23 mouse cellular contexts compared by ENCODE assay signal in genomic region chr12:100322225-100322624, GRCm38 (mm10).
DNase-seq lines count a peak whose midpoint lies in the region; ATAC-seq and TF ChIP-seq lines count a peak whose summit lies in the region.
"Had no signal": no experiment of that assay in that cellular context is flagged by ENCODE, and none has a peak within 500 bp of the region (broad histone marks: within the 10 kb centered on the region; RNA-seq: fewer than 3 reads in every experiment).

No protein-coding gene starts in this region.

- no peaks in the 10 kb centered on the region for H3K9me3 ChIP-seq in forebrain, embryonic 13.5 days (replicated peaks)
- no peaks in the 10 kb centered on the region for H3K9me3 ChIP-seq in forebrain, postnatal 0 days (ENCODE audit: low read length)
- no peaks in the 10 kb centered on the region for H3K9me3 ChIP-seq in heart, embryonic 10.5 days
- H3K9me3 ChIP-seq: G1E; hindbrain, embryonic 10.5 days; neural tube, embryonic 12.5 days had no signal

- H3K27ac ChIP-seq in forebrain, embryonic 13.5 days, result peak overlapping the region; percentile 25; the same call in 1 of the 2 replicates
- no peak overlapping the region for H3K27ac ChIP-seq in forebrain, postnatal 0 days (ENCODE audit: low read depth, low read length)
- no peak overlapping the region for H3K27ac ChIP-seq in heart, embryonic 10.5 days
- H3K27ac ChIP-seq in left cerebral cortex, adult 2 months, result peak overlapping the region; percentile 18; the same call in 1 of the 2 replicates
- H3K27ac ChIP-seq: liver, embryonic 14.5 days; neural tube, embryonic 12.5 days had no signal

- no peak for ATAC-seq in forebrain, embryonic 13.5 days
- ATAC-seq in forebrain, postnatal 0 days, result no peak
- ATAC-seq: intestine, postnatal 0 days had no signal

- no peaks in the 10 kb centered on the region for H3K27me3 ChIP-seq in forebrain, embryonic 13.5 days
- H3K27me3 ChIP-seq in forebrain, postnatal 0 days (ENCODE audit: insufficient read depth, low read length), result no peaks in the 10 kb centered on the region
- H3K27me3 ChIP-seq in heart, embryonic 10.5 days (ENCODE audit: insufficient read depth, poor library complexity, severe bottlenecking), result no peaks in the 10 kb centered on the region
- H3K27me3 ChIP-seq: neural tube, embryonic 12.5 days had no signal

- peaks cover 22% of the 10 kb centered on the region; the same call in 1 of the 2 replicates for H3K36me3 ChIP-seq in forebrain, embryonic 13.5 days (ENCODE audit: poor library complexity, severe bottlenecking)
- H3K36me3 ChIP-seq in forebrain, postnatal 0 days (ENCODE audit: insufficient read depth), result peaks cover 14% of the 10 kb centered on the region; the same call in 1 of the 2 replicates
- H3K36me3 ChIP-seq in heart, embryonic 10.5 days, result peaks cover 25% of the 10 kb centered on the region

- no peak for TF ChIP-seq CTCF in forebrain, postnatal 0 days (IDR thresholded peaks at IDR 0.05; ENCODE audit: low read depth)
- TF ChIP-seq CTCF in left cerebral cortex, adult 2 months (IDR thresholded peaks at IDR 0.05), result no peak

- peaks cover 26% of the 10 kb centered on the region for H3K4me1 ChIP-seq in forebrain, embryonic 13.5 days
- H3K4me1 ChIP-seq in forebrain, postnatal 0 days (ENCODE audit: insufficient read depth), result no peaks in the 10 kb centered on the region
- H3K4me1 ChIP-seq in heart, embryonic 10.5 days, result peaks cover 7% of the 10 kb centered on the region

- no peak for DNase-seq in forebrain, postnatal 0 days
- peak; percentile 94 for DNase-seq in heart, adult 11 months
- DNase-seq in heart, embryonic 10.5 days (ENCODE audit: low spot score), result no peak
- no peak for DNase-seq in left cerebral cortex, adult 2 months (ENCODE audit: extremely low spot score in 1 of 2, low spot score in 2 of 2)
- no peak for DNase-seq in left cerebral cortex, postnatal 25 days (ENCODE audit: low spot score in 2 of 2)
- DNase-seq in adrenal gland, adult 18-20 months (ENCODE audit: low spot score in 2 of 2), result no peak
- DNase-seq: cerebellum, adult 8-10 months; kidney, adult 9 months; kidney, postnatal 10 days; layer of hippocampus, postnatal 36 days; liver; lung, adult 2 months; lung, postnatal 14 days; right cerebral cortex, adult 18-20 months; spleen, adult 18-20 months; thymus, postnatal 14 days had no signal

- WGBS in forebrain, embryonic 13.5 days, result 89% methylated on average over 2 of the region's 2 CpGs
- WGBS in forebrain, postnatal 0 days, result 74% methylated on average over 2 of the region's 2 CpGs
- 78% methylated on average over 2 of the region's 2 CpGs for WGBS in heart, embryonic 10.5 days

- H3K4me2 ChIP-seq in forebrain, embryonic 13.5 days, result no peak overlapping the region
- H3K4me2 ChIP-seq in forebrain, postnatal 0 days (ENCODE audit: low read depth), result no peak overlapping the region
- H3K4me2 ChIP-seq: neural tube, embryonic 12.5 days had no signal

- intact Hi-C loops in left cerebral cortex, adult 2 months (cut with DNase I), result no loop called here
- intact Hi-C loops in left cerebral cortex, postnatal 25 days (cut with DNase I), result no loop called here

- H3K4me3 ChIP-seq in forebrain, embryonic 13.5 days, result no peak overlapping the region
- H3K4me3 ChIP-seq in forebrain, postnatal 0 days (ENCODE audit: low read depth, low read length), result no peak overlapping the region
- no peak overlapping the region for H3K4me3 ChIP-seq in heart, embryonic 10.5 days
- no peak overlapping the region for H3K4me3 ChIP-seq in left cerebral cortex, adult 2 months
- H3K4me3 ChIP-seq: hindbrain, embryonic 10.5 days; myocyte; neural tube, embryonic 12.5 days had no signal

- H3K9ac ChIP-seq in forebrain, embryonic 13.5 days, result no peak overlapping the region
- H3K9ac ChIP-seq in forebrain, postnatal 0 days, result no peak overlapping the region
- H3K9ac ChIP-seq: liver, embryonic 14.5 days; neural tube, embryonic 12.5 days had no signal

Comparison
In these comparisons a context has a peak if more than half of its experiments do, and no peak if none do; other contexts are left out.
1. H3K27ac ChIP-seq: peak in forebrain, embryonic 13.5 days (single experiment) and left cerebral cortex, adult 2 months (single experiment); none in forebrain, postnatal 0 days (single experiment) and heart, embryonic 10.5 days (single experiment).